Mouse (Mus musculus): ENCODE data around the gene Znrf2.
"Not testable (repeated sequence)": the region's sequence is repeated elsewhere in the genome, so short reads cannot be mapped to it uniquely, and the experiment has no call there.

Znrf2 gene

GRCm38 (mm10) chr6:54809531-54810313 is 7.0 kb upstream of the Znrf2 start:
- peak in 1 of 2 experiments; percentile 57 for DNase-seq (ENCODE audit: low spot score in 2 of 2)

- no peak for DNase-seq (ENCODE audit: low spot score in 2 of 2)
Observed at GRCm38 (mm10) chr6:54810314-54810646, 6.4 kb upstream of the Znrf2 start.

GRCm38 (mm10) chr6:54811546-54812250 is 5.0 kb upstream of the Znrf2 start:
- DNase-seq (ENCODE audit: low spot score in 2 of 2): peak; percentile 36 to 74

- DNase-seq (ENCODE audit: low spot score in 2 of 2): no peak
Observed at GRCm38 (mm10) chr6:54812276-54812675, 4.4 kb upstream of the Znrf2 start.

GRCm38 (mm10) chr6:54815428-54816130 is 1.1 kb upstream of the Znrf2 start:
- DNase-seq (ENCODE audit: low spot score in 2 of 2): no peak

- peak in 1 of 2 experiments; percentile 48 for DNase-seq (ENCODE audit: low spot score in 2 of 2)
Observed at GRCm38 (mm10) chr6:54817266-54817767, 601 bp downstream of the Znrf2 start.

- no peak for DNase-seq (ENCODE audit: low spot score in 2 of 2)
Observed at GRCm38 (mm10) chr6:54818389-54818788, 1.7 kb downstream of the Znrf2 start.

- DNase-seq (ENCODE audit: low spot score in 2 of 2): no peak
Observed at GRCm38 (mm10) chr6:54819272-54819671, 2.6 kb downstream of the Znrf2 start.

GRCm38 (mm10) chr6:54819746-54820145 is 3.0 kb downstream of the Znrf2 start:
- no peak for DNase-seq (ENCODE audit: low spot score in 2 of 2)

GRCm38 (mm10) chr6:54822348-54822747 is 5.6 kb downstream of the Znrf2 start:
- DNase-seq (ENCODE audit: low spot score in 2 of 2): no peak

- DNase-seq (ENCODE audit: low spot score in 2 of 2): not testable (repeated sequence)
Observed at GRCm38 (mm10) chr6:54824561-54824960, 7.8 kb downstream of the Znrf2 start.

GRCm38 (mm10) chr6:54827481-54827880 is 10.8 kb downstream of the Znrf2 start:
- DNase-seq (ENCODE audit: low spot score in 2 of 2): no peak

- DNase-seq (ENCODE audit: low spot score in 2 of 2): no peak
Observed at GRCm38 (mm10) chr6:54828274-54828673, 11.6 kb downstream of the Znrf2 start.

- no peak for DNase-seq (ENCODE audit: low spot score in 2 of 2)
Observed at GRCm38 (mm10) chr6:54830048-54830772, 13.5 kb downstream of the Znrf2 start.

GRCm38 (mm10) chr6:54831069-54831720 is 14.5 kb downstream of the Znrf2 start:
- no peak for DNase-seq (ENCODE audit: low spot score in 2 of 2)

- DNase-seq (ENCODE audit: low spot score in 2 of 2): no peak
Observed at GRCm38 (mm10) chr6:54833427-54833826, 16.7 kb downstream of the Znrf2 start.

GRCm38 (mm10) chr6:54836666-54837065 is 19.9 kb downstream of the Znrf2 start:
- DNase-seq (ENCODE audit: low spot score in 2 of 2): no peak

- DNase-seq (ENCODE audit: low spot score in 2 of 2): no peak
Observed at GRCm38 (mm10) chr6:54841399-54841798, 24.7 kb downstream of the Znrf2 start.

GRCm38 (mm10) chr6:54842041-54842440 is 25.3 kb downstream of the Znrf2 start:
- no peak for DNase-seq (ENCODE audit: low spot score in 2 of 2)

- DNase-seq (ENCODE audit: low spot score in 2 of 2): no peak
Observed at GRCm38 (mm10) chr6:54848546-54848945, 31.8 kb downstream of the Znrf2 start.
